Comparison of ENCODE assay signal across 13 mouse cellular contexts in genomic region chr14:53777375-53777774, GRCm38 (mm10).
"Had no signal": no experiment of that assay in that cellular context is flagged by ENCODE, and none has a peak within 500 bp of the region (broad histone marks: within the 10 kb centered on the region; RNA-seq: fewer than 3 reads in every experiment).

No protein-coding gene starts in this region.

- H3K36me3 ChIP-seq: heart, embryonic 13.5 days; heart, embryonic 15.5 days; hindbrain, embryonic 13.5 days; kidney, embryonic 15.5 days; limb, embryonic 13.5 days; limb, embryonic 15.5 days had no signal

- H3K4me3 ChIP-seq: heart, adult 2 months; heart, embryonic 13.5 days; heart, embryonic 15.5 days; hindbrain, embryonic 13.5 days; kidney, embryonic 15.5 days; limb, embryonic 13.5 days; limb, embryonic 15.5 days had no signal

- H3K9me3 ChIP-seq: heart, embryonic 13.5 days; heart, embryonic 15.5 days; hindbrain, embryonic 13.5 days; kidney, embryonic 15.5 days; limb, embryonic 13.5 days; limb, embryonic 15.5 days had no signal

- DNase-seq: gastrocnemius, postnatal 36 days; heart, adult 11 months had no signal

- H3K4me2 ChIP-seq: heart, embryonic 11.5 days; heart, embryonic 13.5 days; heart, embryonic 15.5 days; hindbrain, embryonic 13.5 days; kidney, embryonic 15.5 days; limb, embryonic 13.5 days; limb, embryonic 15.5 days had no signal

- H3K27ac ChIP-seq: heart, adult 2 months; heart, embryonic 13.5 days; heart, embryonic 15.5 days; hindbrain, embryonic 13.5 days; kidney, embryonic 15.5 days; kidney, postnatal 0 days; limb, embryonic 13.5 days; limb, embryonic 15.5 days had no signal

- H3K27me3 ChIP-seq: heart, embryonic 15.5 days; hindbrain, embryonic 13.5 days; kidney, embryonic 15.5 days; limb, embryonic 13.5 days; limb, embryonic 15.5 days had no signal

- H3K4me1 ChIP-seq: heart, embryonic 13.5 days; heart, embryonic 15.5 days; hindbrain, embryonic 13.5 days; kidney, embryonic 15.5 days; limb, embryonic 13.5 days; limb, embryonic 15.5 days had no signal

- ATAC-seq: intestine, embryonic 16.5 days had no signal

- H3K9ac ChIP-seq: forebrain, postnatal 0 days; heart, embryonic 13.5 days; heart, embryonic 15.5 days; hindbrain, embryonic 13.5 days; kidney, embryonic 15.5 days; limb, embryonic 13.5 days; limb, embryonic 15.5 days had no signal
